Mouse (Mus musculus) telencephalon, adult 2 months (tissue): ENCODE data around the gene Krtap19-3.

Experiments
- DNase-seq: peaks from one replicate; pipeline ENCODE4 v3.0.0-alpha.2; 2011; ENCODE audit warnings: low read depth, low spot score

Krtap19-3 gene

GRCm38 (mm10) chr16:88877938-88878337 lies at the start of gene Krtap19-3:
Krtap19-3 (minus strand) TSS chr16:88878038.
- DNase-seq: no peak

DNA sequence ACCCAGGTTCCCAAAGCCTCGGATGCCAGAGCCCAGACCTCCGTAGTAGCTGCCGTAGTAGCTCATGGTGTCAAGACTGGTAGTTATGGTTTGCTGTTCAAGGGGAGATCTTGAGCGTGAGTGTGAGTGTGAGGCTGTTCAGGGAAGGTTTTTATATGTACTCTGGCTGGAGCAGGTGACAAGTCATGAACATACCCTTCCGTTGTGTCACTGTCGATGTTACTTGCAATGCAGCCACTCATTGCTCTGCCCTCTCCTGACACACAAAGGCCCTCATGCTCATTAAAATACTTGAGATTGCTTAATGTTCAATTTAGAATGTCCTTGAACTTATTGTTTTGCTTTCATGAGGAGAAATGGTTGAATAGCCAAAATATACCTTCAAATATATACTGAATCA lies 18.5 kb upstream of the Krtap19-3 start, which contains the start of gene Krtap19-5:
TSS of gene Krtap19-5 (minus strand) at position 101 of the 400 bp plus-strand sequence.
- DNase-seq: no peak

DNA sequence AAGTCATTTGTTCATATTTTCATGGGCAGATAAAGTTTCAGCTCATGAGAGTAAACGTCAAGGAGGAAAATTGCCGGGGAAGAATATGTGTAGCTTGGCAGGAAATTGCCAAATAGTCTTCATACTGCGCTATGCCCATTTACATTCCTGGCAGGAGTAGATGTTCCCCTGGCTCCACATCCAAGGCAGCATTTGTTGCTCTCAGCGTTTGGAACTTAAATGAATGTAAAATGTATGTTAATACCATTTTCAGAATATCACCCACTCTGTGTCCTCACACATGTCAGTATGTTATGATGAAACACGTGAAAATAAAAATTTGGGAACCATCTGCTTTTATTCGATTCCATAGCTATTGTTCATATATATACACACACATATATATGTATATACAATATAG lies 9.0 kb upstream of the Krtap19-3 start:
- DNase-seq: no peak

GRCm38 (mm10) chr16:88884989-88885388 lies 7.2 kb upstream of the Krtap19-3 start, which contains the start of gene Krtap19-4:
Krtap19-4 (minus strand) TSS chr16:88885089.
- DNase-seq: no peak

DNA sequence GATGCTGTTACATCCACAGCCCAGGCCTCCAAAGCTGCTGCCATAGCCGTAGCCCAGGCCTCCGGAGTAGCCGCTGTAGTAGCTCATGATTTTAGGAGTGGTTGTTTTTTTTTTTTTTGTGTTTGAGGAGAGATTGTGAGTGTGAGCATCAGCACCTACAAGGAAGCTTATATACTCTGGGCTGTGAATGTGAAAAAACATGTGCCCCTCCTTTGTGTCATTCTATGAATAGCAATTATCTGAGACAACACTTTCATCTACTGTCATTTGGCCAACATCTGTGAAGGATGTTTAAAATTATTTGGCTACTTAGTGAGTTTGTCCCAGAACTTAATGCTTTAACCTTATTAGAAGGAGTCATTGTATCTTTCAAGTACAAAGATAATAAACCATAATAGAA lies 3.7 kb downstream of the Krtap19-3 start, which contains the start of gene Krtap19-2:
TSS of gene Krtap19-2 (minus strand) at position 101 of the 400 bp plus-strand sequence.
- no peak for DNase-seq

DNA sequence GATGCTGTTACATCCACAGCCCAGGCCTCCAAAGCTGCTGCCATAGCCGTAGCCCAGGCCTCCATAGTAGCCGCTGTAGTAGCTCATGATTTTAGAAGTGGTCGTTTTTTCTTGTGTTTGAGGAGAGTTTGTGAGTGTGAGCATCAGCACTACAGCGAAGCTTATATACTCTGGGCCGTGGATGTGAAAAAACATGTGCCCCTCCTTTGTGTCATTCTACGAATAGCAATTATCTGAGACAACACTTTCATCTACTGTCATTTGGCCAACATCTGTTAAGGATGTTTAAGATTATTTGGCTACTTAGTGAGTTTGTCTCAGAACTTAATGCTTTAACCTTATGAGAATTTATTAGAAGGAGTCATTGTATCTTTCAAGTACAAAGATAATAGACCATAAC lies 8.5 kb downstream of the Krtap19-3 start, which contains the start of gene Krtap19-1:
TSS of gene Krtap19-1 (minus strand) at position 101 of the 400 bp plus-strand sequence.
- no peak for DNase-seq

- no peak for DNase-seq
Observed at GRCm38 (mm10) chr16:88864887-88865407, 12.9 kb downstream of the Krtap19-3 start.

DNA sequence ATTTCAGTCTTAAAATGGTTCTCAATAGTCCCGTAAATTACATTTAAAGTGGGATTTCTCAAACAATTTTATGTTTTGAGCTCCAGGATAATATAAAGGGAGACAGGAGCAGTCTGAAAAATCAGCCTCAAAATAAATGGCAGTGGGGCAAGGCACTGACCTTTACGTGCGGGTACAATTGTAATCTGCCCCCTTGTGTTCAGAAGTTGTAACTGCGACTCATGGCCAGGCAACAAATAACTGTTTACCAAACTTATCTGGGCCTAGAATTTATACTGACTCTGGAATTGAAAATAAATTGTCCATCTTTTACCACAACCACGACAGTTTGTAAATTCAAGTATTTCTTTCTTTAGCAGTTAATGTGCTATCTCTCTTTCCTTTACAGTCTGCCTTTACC lies 26.4 kb downstream of the Krtap19-3 start:
- DNase-seq: no peak

DNA sequence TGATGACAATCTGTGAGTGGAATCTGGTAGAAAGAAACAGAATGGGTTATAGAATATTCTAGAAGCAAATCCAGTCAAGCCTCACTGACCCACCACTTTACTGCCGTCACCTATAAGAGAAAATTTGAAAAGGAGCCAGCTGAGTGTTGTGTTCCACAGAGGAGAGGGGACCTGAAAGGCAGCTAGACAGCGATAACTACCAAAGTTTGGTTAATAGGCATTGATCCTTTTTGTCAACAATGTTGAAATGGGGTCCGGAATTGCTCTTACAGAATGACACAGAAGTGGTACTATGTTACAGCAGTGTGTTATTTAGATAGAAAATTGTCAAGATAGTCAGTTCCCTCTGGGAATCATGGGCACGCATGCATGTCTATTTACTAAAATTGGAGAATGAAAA lies 29.3 kb downstream of the Krtap19-3 start:
- no peak for DNase-seq

- no peak for DNase-seq
Observed at GRCm38 (mm10) chr16:88847363-88847762, 30.5 kb downstream of the Krtap19-3 start.
